Mouse (Mus musculus): ENCODE measurements around the gene Bbs9. TPM values are rescaled to one million over a fixed set of nuclear protein-coding genes. Genes with fewer than 3 reads are reported as not detected.

The Bbs9 gene
- total RNA-seq, 1 experiment from 2014 or later: 8.6 TPM

DNA sequence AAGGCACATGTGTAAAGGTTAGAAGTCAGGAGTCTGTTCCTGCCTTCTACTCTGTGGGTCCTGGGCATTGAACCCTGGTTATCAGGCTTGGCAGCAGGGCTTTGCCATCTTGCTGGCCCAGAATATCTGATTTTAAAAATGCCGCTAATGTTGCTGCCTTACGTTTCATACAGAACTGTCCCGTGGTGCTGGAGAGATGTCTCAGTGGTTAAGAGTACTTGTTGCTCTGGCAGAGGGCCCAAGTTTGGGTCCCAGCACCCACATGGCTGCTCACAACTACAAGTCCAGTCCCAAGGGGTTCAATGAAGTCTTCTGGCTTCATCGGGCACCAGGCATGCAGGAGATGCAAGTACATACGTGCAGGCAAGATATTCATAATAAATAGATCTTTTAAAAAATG lies 9.3 kb upstream of the Bbs9 start:
- no peak for ATAC-seq (replicated peaks; ENCODE audit: insufficient number of reproducible peaks, low FRiP score, low TSS enrichment, poor library complexity, severe bottlenecking)

DNA sequence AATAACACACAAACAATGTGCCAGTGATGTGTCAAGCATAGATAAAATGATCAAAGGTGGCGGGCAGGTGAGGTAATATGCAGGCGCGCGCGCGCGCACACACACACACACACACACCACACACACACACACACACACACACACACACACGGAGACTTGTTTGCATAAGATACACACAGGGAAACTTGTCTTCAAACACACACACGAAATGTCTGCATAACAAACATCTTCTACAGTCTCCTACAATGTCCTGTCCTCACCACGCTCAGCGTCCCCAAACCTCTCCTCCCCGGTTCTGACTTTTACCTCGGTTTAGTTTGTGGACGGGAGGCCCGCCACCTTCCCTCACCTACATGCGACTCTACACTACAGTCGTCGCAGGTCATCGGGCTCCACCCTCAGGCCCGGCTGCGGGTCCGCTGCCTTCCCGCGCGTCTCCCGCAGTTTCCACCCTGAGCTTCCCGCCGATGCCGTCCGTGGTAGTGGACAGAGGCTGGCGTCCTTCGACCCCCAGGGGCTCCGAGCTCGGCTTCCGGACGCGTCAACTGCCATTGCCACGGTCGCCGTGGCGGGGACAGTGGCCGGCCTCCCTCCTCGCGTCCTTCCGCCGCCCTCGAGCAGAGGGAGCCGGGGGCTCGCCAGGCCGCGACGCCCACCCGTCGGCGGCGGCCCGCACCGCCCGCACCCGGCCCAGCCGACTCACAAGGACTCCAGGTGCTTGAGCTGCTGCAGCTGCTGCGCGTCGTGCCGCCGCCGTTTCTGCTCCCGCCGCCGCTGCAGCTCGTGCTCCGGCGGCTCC lies 7.9 kb upstream of the Bbs9 start:
- ATAC-seq (replicated peaks; ENCODE audit: insufficient number of reproducible peaks, low FRiP score, low TSS enrichment, poor library complexity, severe bottlenecking): peak; percentile 34; the same call in 1 of the 2 replicates

DNA sequence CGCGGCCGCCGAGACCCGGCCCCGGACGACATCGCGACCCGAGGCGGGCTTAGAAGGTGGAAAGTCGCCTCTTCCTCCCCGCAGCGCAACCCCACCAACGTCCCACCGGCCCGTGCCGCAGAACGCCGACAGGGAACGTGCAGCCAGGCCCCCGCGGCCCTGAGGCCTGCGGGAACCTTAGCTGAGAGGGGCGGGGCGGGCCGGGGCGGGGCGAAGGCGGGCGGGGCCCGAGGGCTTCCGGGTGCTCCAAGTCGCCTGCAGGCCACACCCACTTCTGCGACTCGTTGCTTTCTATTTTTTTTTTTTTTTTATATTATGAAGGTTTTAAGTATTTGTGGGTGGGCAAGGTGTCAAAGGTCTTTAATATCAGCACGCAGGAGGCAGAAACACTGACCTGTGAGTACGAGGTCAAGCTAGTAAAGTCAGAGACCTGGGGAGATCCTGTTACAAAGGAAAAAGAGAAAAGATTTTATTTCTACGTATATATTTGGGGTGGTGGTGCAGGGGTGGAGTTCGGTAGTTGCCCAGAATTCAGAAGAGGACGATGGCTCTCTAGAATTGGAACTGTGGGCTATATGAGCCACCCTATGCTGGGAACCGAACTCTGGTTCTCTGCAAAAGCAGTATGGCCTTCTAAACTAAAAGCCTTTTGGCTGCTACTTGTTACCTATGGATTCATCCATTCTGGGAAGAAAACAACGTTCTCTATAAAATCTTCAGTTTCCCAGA lies 7.2 kb upstream of the Bbs9 start:
- peak; percentile 68 for ATAC-seq (replicated peaks; ENCODE audit: insufficient number of reproducible peaks, low FRiP score, low TSS enrichment, poor library complexity, severe bottlenecking)

DNA sequence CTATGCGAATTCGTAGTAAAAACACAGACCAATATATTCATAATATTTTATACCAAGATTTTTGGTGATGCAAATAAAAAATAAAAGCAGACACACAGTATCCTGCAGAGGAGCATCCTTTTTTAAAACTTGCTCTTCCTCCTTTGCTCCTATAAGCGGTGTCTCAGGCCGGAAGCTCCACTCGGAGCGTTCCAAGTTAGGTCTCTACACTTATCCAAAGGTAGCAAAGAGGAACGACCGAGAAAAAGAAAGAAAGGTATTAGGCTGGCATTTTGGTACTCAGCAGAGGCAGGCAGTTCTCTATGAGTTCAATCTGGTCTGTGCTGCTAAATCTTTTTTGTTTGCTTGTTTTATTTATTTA lies 6.6 kb upstream of the Bbs9 start:
- ATAC-seq (replicated peaks; ENCODE audit: insufficient number of reproducible peaks, low FRiP score, low TSS enrichment, poor library complexity, severe bottlenecking): no peak

DNA sequence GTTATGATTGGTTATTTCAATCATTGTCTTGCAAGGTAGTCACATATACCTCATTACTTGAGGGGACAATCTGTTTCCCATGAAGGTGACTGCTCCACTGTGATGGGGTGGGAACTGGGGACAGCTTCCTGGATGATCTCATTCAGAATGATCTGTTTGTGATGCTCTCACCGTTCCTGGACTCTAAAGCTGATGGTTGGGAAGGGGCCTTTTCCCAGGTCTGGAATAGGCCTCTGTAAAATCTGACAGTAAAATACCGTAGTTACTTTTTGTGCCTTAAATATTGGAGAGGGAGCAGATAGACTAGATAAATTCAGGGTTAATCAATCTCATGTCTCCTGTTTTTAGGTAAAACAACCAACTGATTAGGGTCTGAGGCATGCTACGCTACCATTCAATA lies 5.9 kb upstream of the Bbs9 start, which contains the start of gene Rp9:
TSS of gene Rp9 (minus strand) at position 101 of the 400 bp plus-strand sequence.
- ATAC-seq (replicated peaks; ENCODE audit: insufficient number of reproducible peaks, low FRiP score, low TSS enrichment, poor library complexity, severe bottlenecking): no peak

DNA sequence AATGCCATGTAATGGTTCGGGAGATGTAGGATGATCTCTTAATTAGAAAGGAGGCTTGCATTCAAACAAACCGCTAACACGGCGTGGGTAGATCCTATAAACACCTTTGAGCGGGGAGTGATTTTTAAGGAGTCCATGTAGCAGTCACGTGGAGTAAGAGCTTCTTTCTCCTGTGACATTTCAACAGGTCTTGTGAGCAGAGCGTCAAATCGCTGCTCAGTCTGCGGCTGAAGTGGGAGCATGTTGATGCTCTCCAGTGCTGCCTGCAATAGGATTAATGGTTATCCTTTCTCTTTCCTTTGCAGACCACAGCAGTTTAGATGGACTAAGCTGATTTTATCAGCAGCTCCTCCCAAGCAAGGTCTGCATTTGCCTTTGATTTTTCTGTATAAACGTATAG lies 750 bp downstream of the Bbs9 start:
- ATAC-seq (replicated peaks; ENCODE audit: insufficient number of reproducible peaks, low FRiP score, low TSS enrichment, poor library complexity, severe bottlenecking): no peak

DNA sequence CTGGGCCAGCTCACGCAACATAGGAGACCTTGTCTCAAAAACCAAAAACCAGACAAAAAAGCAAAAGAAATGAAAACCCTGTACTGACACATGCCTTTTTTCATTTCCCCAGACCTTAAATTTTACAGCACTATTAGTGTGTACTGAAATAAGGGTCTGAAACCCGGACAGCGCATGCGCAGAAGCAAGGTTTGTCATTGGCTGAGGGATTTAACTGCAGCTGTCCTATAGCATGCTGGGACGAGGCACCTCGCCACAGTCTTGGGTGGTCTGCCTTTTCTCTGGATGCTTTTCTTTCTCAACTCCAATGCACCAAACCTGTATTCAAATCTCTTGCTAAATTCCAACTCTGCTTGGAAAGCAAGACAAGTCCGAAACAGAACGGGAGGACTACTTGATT lies 3.4 kb downstream of the Bbs9 start:
- no peak for ATAC-seq (replicated peaks; ENCODE audit: insufficient number of reproducible peaks, low FRiP score, low TSS enrichment, poor library complexity, severe bottlenecking)

DNA sequence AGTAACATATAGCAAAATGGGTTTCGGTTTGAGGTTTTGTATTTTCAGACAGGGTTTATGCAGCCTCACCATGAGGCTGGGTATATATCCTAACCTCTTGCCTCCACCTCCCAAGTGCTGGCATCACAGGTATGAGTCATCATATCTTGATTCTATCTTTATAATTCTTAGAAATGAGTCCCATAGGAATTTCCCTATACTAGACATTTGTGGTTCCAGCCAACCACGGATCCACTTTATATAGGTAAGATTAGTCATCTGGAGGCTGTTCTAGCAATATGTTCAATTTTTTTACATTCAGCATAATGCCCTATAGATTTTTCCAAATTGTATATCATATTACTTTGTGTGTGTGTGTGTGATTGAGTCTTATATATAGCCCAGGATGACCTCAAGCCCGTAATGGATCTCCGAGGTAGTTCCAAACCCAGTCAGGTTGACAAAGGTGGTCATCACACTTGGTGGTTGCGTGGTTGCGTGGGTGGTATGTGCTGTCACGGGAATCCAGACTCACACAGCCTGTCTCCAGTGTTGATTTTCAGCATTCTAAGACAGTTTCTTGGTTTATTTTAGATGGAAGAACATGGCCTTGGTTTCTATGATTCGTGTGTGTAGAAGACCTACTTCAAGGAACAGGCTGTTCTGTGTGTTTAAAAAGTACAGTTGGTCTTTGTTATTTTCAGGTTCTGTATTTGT lies 8.5 kb downstream of the Bbs9 start:
- ATAC-seq (replicated peaks; ENCODE audit: insufficient number of reproducible peaks, low FRiP score, low TSS enrichment, poor library complexity, severe bottlenecking): no peak

DNA sequence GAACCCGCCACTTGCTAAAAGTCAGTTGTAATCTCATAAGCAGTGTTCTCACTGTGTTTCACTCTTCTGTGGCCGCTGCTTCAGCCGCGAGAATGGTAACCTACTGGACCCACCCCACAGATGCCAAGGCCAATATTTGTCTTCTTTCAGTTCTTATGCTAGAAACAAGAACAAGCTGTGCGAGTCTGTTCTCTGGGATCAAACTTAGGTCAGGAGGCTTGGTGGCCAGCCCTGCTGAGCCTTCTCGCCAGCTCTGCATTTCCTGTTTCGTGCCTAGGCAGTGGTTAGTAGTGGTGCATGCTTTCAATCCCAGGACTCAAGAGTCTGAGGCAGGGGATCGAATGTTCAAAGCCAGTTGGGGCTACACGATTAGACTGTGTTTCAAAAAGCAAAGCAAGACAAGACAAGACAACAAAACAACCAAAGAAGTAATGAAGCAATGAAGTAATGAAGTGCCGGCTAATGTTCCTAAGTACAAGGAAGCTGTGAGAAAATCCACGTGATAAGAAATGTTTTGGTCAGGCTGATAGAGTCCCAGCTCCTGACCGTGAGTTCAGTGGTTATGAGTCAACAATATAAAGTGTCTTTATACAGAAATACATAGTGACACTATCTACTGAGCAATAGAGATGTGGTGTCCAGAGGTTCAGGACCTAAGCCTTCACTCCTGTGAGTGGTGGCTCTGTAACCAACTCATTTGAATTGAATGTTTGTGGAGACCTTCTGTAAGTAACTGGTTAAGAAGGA lies 9.2 kb downstream of the Bbs9 start:
- ATAC-seq (replicated peaks; ENCODE audit: insufficient number of reproducible peaks, low FRiP score, low TSS enrichment, poor library complexity, severe bottlenecking): no peak

DNA sequence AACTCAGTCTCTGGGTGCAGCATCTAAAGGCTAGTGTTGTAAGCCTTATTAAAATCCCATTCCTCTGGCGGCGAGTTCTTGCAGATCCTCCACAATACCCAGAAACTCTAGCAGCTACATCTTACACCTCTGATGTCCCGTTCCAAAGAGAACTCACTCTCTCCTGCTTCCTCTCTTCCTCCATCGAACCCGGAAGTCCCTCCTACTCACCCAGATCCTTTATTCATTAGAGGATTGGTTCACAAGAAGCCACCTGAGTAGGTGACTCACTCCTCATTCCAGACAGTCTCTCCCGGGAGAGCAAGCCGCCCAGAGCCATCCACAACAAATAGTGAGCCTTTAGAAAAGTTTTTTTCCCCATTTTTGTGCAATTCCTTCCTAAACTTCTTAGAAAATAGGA lies 10.7 kb downstream of the Bbs9 start:
- no peak for ATAC-seq (replicated peaks; ENCODE audit: insufficient number of reproducible peaks, low FRiP score, low TSS enrichment, poor library complexity, severe bottlenecking)

DNA sequence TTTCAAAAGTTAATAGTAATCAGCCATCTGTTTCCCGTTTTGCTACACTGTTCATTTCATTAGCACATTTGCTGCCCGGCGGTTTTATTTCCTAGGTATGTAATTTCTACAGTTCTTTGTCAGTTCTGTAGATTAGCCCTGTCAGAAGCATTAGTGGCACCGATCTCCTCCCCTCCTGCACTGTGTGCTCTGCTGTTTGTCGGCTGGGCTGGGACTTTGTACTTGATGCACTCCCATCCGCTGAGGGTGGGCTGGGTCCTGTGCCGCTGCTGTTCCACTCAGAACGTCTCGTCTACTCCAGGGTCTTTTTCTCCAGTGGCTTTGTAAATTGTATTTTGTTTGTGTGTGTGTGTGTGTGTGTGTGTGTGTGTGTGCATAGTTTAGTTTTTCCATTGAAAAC lies 13.4 kb downstream of the Bbs9 start:
- no peak for ATAC-seq (replicated peaks; ENCODE audit: insufficient number of reproducible peaks, low FRiP score, low TSS enrichment, poor library complexity, severe bottlenecking)

DNA sequence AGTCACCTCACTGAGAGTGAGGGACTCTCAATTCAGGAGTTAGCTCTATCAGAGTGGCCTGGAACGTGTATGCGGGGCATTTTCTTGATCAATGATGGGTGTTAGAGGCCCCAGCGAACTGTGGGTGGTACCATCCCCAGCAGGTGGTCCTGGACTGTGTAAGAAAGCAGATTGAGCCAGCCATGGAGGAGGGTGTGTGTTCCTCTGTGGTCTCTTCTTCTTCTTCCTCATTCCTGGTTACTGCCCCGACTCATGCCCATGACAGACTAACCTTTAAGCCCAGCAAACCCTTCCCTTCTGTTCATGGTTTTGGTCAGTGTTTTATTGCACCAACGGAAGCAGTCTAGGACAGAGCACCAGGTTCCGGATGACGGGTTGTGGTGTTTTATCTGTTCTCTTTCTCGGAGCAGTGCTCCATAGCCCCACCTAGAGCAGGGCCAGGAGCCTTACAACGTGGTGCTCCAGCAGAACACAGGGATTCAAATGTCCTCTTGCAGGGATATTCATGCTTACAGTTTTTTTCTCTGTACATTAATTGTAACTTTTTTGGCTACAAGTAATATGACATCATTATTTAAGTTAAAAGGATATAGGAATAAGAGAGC lies 18.8 kb downstream of the Bbs9 start:
- ATAC-seq (replicated peaks; ENCODE audit: insufficient number of reproducible peaks, low FRiP score, low TSS enrichment, poor library complexity, severe bottlenecking): no peak

DNA sequence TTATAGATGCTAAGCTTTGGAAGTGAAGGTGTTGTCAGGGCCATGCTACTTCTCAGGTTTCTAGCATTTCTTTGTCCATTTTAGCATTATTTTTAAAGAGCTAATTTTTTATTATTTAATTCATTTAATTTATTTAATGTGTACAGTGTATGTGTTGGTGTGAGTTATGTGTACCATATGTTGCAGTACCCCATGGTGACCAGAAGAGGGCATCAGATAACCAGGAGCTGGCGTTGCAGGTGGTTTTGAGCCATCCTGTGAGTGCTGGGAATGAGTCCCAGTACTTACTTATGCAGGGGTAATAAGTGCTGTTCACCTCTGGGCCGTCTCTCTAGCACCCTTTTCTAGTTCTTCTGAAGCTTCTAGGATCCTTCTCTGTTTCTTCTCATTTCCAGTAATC lies 19.6 kb downstream of the Bbs9 start:
- no peak for ATAC-seq (replicated peaks; ENCODE audit: insufficient number of reproducible peaks, low FRiP score, low TSS enrichment, poor library complexity, severe bottlenecking)

DNA sequence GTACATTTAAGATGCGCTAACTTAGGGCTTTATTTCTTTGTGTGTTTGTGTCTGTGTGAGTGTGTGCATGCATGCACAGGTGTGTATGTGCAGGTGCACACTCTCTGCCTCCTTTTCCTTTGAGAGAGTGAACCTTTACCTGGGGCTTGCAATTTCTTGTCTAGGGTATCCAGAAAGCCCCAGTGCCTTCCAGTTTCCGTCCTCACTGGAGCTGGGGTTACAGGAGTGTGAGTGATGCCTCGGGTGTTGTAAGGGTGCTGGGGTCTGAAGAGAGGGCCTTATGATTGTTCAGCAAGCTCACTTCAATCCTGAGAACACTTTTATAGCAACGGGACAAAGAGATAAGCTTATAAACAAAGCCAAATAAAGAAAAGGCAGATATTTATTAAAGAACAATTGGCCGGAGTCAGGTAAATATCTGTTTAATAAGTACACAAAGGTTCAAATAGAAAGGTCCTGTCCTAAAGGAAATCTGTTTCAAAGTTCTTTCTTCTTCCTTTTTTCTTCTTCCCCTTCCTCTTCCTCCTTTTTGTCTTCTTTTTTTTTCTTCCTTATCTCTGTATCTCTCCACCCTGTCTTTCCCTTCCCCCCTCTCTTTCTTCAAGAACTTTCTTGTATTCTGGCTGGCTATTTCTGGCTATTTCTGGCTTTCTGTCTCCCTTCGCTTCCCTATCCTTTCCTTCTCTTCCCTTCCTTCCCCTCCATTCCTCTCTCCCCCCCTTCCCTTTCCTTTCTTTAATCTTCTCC lies 21.7 kb downstream of the Bbs9 start:
- no peak for ATAC-seq (replicated peaks; ENCODE audit: insufficient number of reproducible peaks, low FRiP score, low TSS enrichment, poor library complexity, severe bottlenecking)

DNA sequence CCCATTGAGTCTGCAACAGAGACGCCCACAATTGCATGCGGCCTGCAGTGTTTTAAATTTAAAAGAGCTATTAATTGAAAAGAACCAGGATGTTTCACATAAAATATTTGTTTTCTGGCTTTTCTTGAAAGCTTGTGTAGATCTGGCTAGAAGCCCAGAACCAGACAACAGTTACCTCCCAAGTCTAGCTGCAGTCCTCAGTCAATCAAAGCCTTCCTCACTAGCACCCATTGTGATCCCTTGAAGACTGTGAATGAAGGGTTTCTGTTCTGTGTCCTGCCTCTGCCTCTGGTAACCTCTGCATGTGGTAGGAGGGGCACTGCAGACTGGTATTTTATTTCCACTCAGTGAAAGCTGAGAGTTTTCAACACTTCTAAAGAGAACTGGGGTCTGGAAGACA lies 27.5 kb downstream of the Bbs9 start:
- ATAC-seq (replicated peaks; ENCODE audit: insufficient number of reproducible peaks, low FRiP score, low TSS enrichment, poor library complexity, severe bottlenecking): no peak

DNA sequence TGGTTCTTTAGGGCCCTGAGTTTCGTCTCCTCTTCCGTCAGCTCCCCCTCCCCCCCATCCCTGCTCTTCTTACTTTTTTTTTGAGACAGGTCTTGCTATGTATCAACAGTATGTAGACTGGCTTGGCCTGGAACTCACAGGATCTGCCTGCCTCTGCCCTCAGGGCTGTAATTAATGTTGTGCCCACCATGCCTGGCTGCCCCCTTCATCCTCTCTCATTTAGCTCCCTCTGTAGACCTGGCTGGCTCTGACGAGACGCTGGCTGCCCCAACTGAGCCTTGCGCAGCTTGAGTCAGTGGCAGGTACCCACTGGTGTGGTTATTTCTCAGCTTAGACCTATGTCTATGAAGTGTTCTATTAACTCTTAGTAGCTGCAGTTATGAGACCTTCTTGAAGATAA lies 28.1 kb downstream of the Bbs9 start:
- no peak for ATAC-seq (replicated peaks; ENCODE audit: insufficient number of reproducible peaks, low FRiP score, low TSS enrichment, poor library complexity, severe bottlenecking)

DNA sequence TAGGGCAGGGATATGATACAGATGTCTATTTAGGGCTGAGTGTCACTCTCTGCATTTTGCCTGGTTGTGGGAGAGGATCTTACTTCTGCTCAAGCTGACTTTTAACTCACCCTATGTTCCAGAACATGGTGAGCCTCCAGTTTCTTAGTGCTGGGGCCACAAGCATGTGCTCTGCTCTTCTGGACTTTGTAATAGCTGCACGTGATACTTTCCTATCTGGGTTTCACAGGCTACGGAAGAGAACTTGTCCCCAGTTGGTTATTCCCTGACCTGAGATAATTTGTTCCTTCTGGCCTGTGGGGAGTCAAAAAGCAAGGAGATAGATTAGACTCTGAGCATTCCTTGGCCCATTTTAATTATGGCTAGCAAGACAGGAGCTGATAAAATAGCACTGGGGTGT lies 30.1 kb downstream of the Bbs9 start:
- ATAC-seq (replicated peaks; ENCODE audit: insufficient number of reproducible peaks, low FRiP score, low TSS enrichment, poor library complexity, severe bottlenecking): no peak

DNA sequence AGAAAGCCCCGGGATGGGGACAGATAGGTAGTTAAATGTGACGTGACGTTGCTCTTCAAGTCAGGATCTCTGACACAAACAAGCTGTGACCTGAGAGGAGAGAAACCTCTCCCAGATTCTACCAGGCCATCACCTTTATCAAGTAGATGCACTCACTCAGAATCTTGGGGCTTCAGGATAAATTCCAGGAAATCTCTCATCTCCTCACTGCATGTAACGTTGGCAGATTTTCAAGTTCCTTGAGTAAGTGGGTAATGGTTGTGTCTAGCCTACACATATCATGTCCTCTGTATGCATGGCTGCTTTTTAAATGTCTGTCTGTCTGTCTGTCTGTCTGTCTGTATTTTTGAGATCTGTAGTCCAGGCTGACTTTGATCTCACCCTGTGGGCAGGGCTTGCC lies 39.6 kb downstream of the Bbs9 start:
- no peak for ATAC-seq (replicated peaks; ENCODE audit: insufficient number of reproducible peaks, low FRiP score, low TSS enrichment, poor library complexity, severe bottlenecking)

Measured in monocyte, adult 5-6 weeks (primary cell).